In the genomic region with DNA sequence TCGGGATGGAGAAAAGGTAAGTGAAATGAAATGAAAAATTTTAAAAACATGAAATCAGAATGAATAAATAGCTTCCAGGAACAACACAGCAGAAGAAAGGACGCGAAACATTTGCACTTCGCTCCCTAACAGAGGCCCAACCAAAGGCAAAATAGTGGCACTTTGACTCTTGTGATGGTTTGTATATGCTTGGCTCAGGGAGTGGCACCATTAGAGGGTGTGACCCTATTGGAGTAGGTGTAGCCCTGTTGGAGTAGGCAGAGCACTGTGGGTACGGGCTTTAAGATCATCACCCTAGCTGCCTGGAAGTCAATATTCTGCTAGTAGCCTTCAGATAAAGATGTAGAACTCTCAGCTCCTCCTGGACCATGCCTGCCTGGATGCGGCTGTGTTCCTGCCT, we compare ENCODE assay signal across 26 mouse cellular contexts.
"Had no signal": no experiment of that assay in that cellular context is flagged by ENCODE, and none has a peak within 500 bp of the region (broad histone marks: within the 10 kb centered on the region; RNA-seq: fewer than 3 reads in every experiment).

No protein-coding gene starts in this region.

- H3K4me3 ChIP-seq: embryonic facial prominence, embryonic 10.5 days; embryonic facial prominence, embryonic 12.5 days; embryonic facial prominence, embryonic 13.5 days; embryonic facial prominence, embryonic 15.5 days; erythroblast, embryonic 14.5 days; forebrain, embryonic 10.5 days; forebrain, embryonic 12.5 days; forebrain, embryonic 13.5 days; forebrain, embryonic 15.5 days; gastrocnemius, adult 2 months had no signal

- H3K27ac ChIP-seq: embryonic facial prominence, embryonic 10.5 days; embryonic facial prominence, embryonic 12.5 days; embryonic facial prominence, embryonic 13.5 days; embryonic facial prominence, embryonic 15.5 days; forebrain, embryonic 10.5 days; forebrain, embryonic 12.5 days; forebrain, embryonic 13.5 days; forebrain, embryonic 15.5 days; gastrocnemius, adult 2 months had no signal

- H3K27me3 ChIP-seq: embryonic facial prominence, embryonic 12.5 days; embryonic facial prominence, embryonic 13.5 days; embryonic facial prominence, embryonic 15.5 days; forebrain, embryonic 12.5 days; forebrain, embryonic 13.5 days; forebrain, embryonic 15.5 days had no signal

- H3K36me3 ChIP-seq: embryonic facial prominence, embryonic 10.5 days; embryonic facial prominence, embryonic 12.5 days; embryonic facial prominence, embryonic 13.5 days; embryonic facial prominence, embryonic 15.5 days; forebrain, embryonic 10.5 days; forebrain, embryonic 12.5 days; forebrain, embryonic 15.5 days had no signal

- H3K4me2 ChIP-seq: embryonic facial prominence, embryonic 12.5 days; embryonic facial prominence, embryonic 13.5 days; embryonic facial prominence, embryonic 15.5 days; forebrain, embryonic 12.5 days; forebrain, embryonic 13.5 days; forebrain, embryonic 15.5 days had no signal

- H3K9me3 ChIP-seq: embryonic facial prominence, embryonic 10.5 days; embryonic facial prominence, embryonic 12.5 days; embryonic facial prominence, embryonic 13.5 days; embryonic facial prominence, embryonic 15.5 days; forebrain, embryonic 10.5 days; forebrain, embryonic 12.5 days; forebrain, embryonic 13.5 days; forebrain, embryonic 15.5 days had no signal

- ATAC-seq: forebrain, embryonic 13.5 days; forebrain, embryonic 14.5 days; forebrain, embryonic 15.5 days; forebrain, embryonic 16.5 days had no signal

- H3K9ac ChIP-seq: embryonic facial prominence, embryonic 12.5 days; embryonic facial prominence, embryonic 13.5 days; embryonic facial prominence, embryonic 15.5 days; forebrain, embryonic 12.5 days; forebrain, embryonic 13.5 days; forebrain, embryonic 15.5 days; forebrain, postnatal 0 days had no signal

- DNase-seq: cerebellum, adult 2 months; cerebellum, adult 8-10 months; cerebellum, adult 9-10 months; cerebellum, adult 9-11 months; cerebellum, postnatal 25 days; cerebellum, postnatal 36 days; embryo, embryonic 11 days; gastrocnemius, adult 2 months; gastrocnemius, postnatal 10 days; gastrocnemius, postnatal 14 days; gastrocnemius, postnatal 25 days; gastrocnemius, postnatal 36 days; heart, adult 11 months; heart, adult 18-20 months had no signal
